Mouse (Mus musculus): ENCODE results near the gene Cfap99.

- TF ChIP-seq CTCF (IDR thresholded peaks at IDR 0.05; ENCODE audit: low read depth, low read length) (no peak), EP300 (IDR thresholded peaks at IDR 0.05; ENCODE audit: insufficient read depth, low read depth, low read length) (no peak)
Measured at GRCm38 (mm10) chr5:34372541-34372940, 84.1 kb downstream of the Cfap99 start.
